Mouse (Mus musculus): ENCODE data around the gene Pgrmc1. TPM values are rescaled to one million over a fixed set of nuclear protein-coding genes. Genes with fewer than 3 reads are reported as not detected.
"Not testable (repeated sequence)": the region's sequence is repeated elsewhere in the genome, so short reads cannot be mapped to it uniquely, and the experiment has no call there.

Gene Pgrmc1
- 255 and 345 TPM in 2 replicates for polyA plus RNA-seq (2012; rRNA removed)

- DNase-seq (ENCODE audit: low read depth), result no peak
These were observed at the start of gene Pgrmc1 for GRCm38 (mm10) chrX:36597707-36598389. Gene Pgrmc1 (plus strand): TSS chrX:36598206.

DNA sequence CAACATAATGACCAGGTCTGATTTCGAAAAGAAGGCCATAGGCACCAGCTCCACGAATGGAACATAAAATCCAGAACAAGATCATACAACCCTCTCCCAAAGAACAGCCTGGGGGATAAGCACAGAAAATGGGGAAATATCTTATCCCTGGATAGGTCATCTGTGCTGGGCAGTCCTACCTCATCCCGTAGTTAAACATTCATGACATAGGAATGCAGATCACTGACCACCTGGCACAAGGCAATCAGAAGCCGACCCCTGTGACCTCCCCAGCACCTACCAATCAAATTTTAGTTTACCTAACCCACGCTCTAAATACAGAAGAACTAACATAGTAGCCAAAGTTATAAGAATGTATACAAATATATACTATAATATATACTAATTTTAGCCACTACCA lies 49.2 kb upstream of the Pgrmc1 start:
- DNase-seq (ENCODE audit: low read depth), result no peak

- DNase-seq (ENCODE audit: low read depth), result no peak
These were observed 47.1 kb upstream of the Pgrmc1 start for GRCm38 (mm10) chrX:36550906-36551305.

GRCm38 (mm10) chrX:36551351-36551750 lies 46.7 kb upstream of the Pgrmc1 start:
- DNase-seq (ENCODE audit: low read depth), result no peak

- DNase-seq (ENCODE audit: low read depth), result no peak
These were observed 45.9 kb upstream of the Pgrmc1 start for GRCm38 (mm10) chrX:36552055-36552587.

DNA sequence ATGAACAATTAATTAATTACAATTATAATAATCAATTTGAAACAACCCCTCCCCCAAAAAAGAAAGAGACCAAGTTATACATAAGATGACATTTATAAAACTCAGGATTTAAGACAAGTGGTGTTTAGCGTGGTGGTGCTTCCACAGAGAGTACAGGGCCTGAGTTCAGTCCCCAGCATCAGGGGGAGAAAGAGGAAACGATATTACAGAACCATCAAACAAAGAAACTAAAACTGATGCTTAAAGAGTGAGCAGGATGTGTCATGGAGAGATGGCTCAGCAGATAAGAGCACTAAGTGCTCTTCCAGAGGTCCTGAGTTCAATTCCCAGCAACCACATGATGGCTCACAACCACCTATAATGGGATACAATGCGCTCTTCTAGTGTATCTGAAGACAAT lies 45.3 kb upstream of the Pgrmc1 start:
- DNase-seq (ENCODE audit: low read depth), result no peak

GRCm38 (mm10) chrX:36555196-36555595 lies 42.8 kb upstream of the Pgrmc1 start:
- DNase-seq (ENCODE audit: low read depth), result not testable (repeated sequence)

DNA sequence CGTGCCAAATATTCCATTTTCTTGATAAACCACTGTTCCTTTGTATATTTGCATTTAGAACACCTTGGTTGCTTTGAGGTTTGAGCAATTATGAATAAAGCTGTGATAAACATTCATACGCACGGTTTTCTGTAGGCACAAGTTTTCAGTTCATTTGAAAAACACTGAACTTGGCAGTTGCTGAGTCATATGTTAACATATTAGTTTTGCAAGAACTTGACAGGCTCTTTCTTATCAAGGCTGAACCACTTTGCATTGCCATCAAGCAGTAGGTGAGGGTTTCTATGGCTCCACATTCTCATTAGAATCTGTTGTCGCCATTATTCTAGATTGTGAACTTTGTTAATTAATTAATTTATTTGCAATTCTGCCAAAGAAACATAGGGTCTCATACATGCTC lies 37.8 kb upstream of the Pgrmc1 start:
- DNase-seq (ENCODE audit: low read depth), result no peak

GRCm38 (mm10) chrX:36561650-36562049 lies 36.4 kb upstream of the Pgrmc1 start:
- DNase-seq (ENCODE audit: low read depth), result no peak

DNA sequence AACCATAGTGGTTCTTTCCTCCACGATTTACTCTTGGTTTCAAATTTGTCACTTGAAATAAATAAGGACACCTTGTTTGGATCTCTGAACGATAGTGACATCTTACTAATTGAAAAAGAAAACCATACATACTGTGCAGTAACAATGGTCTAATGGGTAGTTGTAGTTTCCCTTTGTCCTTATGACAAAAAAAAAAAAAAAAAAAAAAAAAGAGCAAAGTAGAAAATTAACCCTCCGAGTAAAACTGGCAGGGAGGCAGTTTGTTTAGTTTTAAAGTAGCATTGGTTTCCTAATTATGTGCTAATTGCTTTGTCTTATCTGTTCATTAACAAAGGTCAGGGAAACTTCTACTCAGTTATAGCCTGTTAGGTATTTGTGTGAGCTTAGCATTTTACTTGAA lies 35.9 kb upstream of the Pgrmc1 start:
- DNase-seq (ENCODE audit: low read depth), result no peak

GRCm38 (mm10) chrX:36586629-36587303 lies 11.2 kb upstream of the Pgrmc1 start:
- no peak for DNase-seq (ENCODE audit: low read depth)

GRCm38 (mm10) chrX:36587304-36588209 lies 10.4 kb upstream of the Pgrmc1 start:
- DNase-seq (ENCODE audit: low read depth), result no peak

DNA sequence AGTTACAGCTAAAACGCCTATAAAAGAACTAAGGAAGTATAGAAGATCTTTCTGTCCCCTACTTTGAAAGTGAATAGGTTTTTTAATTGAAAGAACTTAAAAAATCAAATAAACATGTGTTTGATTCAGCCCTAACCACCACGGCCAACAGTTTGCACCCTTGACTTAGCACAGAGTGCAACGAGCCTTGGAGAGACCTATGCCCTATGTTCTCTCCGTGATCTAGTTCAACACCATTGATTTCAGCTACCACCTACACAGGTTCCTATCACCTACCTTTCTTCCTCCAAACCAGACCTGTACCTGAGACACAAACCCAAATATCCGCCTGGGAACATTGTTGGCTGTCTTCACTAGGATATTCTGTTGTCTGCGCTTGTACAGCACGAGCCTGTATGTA lies 7.7 kb upstream of the Pgrmc1 start:
- DNase-seq (ENCODE audit: low read depth), result no peak

GRCm38 (mm10) chrX:36591120-36591519 lies 6.9 kb upstream of the Pgrmc1 start:
- no peak for DNase-seq (ENCODE audit: low read depth)

- no peak for DNase-seq (ENCODE audit: low read depth)
These were observed 6.5 kb upstream of the Pgrmc1 start for GRCm38 (mm10) chrX:36591539-36591938.

DNA sequence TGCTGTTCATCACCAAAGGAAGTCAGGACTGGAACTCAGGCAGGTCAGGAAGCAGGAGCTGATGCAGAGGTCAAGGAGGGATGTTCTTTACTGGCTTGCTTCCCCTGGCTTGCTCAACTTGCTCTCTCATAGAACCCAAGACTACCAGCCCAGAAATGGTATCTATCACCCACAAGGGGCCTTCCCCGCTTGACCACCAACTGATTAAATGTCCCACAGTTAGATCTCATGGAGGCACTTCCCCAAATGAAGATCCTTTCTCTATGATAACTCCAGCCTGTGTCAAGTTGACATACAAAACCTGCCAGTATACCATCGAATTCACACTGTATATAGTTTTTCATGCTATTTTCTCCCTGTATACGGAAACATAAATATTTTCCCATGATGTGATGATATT lies 2.8 kb upstream of the Pgrmc1 start:
- no peak for DNase-seq (ENCODE audit: low read depth)

- not testable (repeated sequence) for DNase-seq (ENCODE audit: low read depth)
These were observed 1.4 kb upstream of the Pgrmc1 start for GRCm38 (mm10) chrX:36596483-36597120.

DNA sequence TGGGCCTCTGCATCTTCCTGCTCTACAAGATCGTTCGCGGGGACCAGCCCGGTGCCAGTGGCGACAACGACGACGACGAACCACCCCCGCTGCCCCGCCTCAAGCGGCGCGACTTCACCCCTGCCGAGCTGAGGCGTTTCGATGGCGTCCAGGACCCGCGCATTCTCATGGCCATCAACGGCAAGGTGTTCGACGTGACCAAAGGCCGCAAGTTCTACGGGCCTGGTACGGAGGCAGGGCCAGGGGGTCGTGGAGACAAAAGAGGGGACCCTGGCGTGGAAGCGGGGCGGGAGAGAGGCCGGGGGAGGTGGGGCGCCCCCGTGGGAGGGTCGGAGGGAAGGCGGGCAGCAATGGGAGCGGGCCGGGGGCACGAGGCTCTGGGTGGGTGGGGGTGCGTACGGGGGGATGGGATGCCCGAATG lies 394 bp downstream of the Pgrmc1 start:
- no peak for DNase-seq (ENCODE audit: low read depth)

DNA sequence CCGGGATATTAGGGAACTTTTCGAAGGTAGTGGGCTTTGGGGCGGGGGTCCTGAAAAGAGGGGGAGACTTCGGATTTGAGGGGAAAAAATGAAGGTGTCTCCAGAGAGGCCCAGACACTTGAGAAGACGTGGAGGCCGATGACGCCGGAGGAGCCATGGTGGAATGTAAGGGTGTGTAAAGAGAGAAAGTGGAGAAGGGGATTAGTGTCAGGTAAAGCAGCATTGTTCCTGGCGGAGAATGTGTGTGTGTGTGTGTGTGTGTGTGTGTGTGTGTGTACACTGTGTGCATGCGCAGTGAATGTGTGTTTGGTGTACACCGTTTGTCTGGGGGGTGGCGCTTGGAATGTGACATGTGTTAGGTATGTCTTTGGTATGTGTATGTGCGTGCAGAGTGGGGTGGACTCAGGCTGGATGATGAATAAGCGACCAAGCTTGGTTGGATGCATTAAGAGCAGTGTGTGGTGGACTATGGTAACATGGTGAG lies 897 bp downstream of the Pgrmc1 start:
- no peak for DNase-seq (ENCODE audit: low read depth)

DNA sequence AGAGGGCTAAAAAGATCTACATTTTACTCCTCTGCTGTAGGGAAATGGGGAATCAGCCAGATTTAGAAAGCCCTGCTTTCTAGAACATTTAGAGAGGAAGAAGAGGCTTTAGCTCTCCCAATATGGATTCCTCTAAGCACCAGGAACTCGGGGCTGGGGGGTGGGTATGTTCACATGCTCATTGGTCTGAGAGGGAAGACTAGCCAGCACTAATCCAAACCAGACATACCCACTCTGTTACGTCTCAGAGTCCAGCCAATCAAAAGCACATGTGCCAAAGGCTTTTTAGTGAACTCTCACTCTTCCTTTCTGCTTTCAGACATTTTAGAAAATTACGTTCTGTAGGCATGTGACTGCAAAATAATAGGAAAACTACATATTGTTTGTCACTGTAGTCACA lies 1.6 kb downstream of the Pgrmc1 start:
- no peak for DNase-seq (ENCODE audit: low read depth)

GRCm38 (mm10) chrX:36600066-36600465 lies 2.1 kb downstream of the Pgrmc1 start:
- DNase-seq (ENCODE audit: low read depth), result no peak

DNA sequence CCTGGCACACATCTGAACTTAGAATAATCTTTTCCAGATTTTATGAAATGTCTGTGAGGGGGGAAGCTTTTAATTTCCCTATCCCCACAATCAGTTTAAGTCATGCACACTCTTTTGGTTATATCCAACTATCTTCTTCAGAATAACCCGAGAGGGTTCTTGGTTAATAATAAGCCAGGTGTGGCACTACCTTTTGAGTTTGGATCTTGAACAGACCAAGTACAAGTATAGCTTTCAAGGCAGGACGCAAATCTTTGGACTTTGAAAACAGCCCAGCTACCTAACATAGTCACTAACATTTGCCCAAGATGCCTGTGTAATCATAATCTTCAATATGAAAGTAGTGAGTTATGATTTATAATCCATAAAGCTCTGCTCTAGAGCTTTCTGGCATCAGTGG lies 4.9 kb downstream of the Pgrmc1 start:
- no peak for DNase-seq (ENCODE audit: low read depth)
